Mouse (Mus musculus) Patski (cell line): ENCODE results near the gene Lama2. TPM values are rescaled to one million over a fixed set of nuclear protein-coding genes. Genes with fewer than 3 reads are reported as not detected.
A peak's percentile ranks its signal among the peaks of the same experiment; 100 is the strongest.

Experiments
- ATAC-seq: fragments of 100-300 bp; one replicate; pipeline ENCODE4 v1.8.0; 2021
- CTCF ChIA-PET: fragments of 350-600 bp; sonication (Branson Sonifier 250); formaldehyde crosslinking; loops from one replicate; lab custom pipeline; 2022; ENCODE audit warnings: inconsistent platforms; lab: Charles Lee
- POLR2A ChIA-PET: fragments of 350-600 bp; sonication (Branson Sonifier 250); formaldehyde crosslinking; loops from one replicate; lab custom pipeline; 2022; ENCODE audit warnings: antibody characterized with exemption, inconsistent platforms; lab: Charles Lee
- DNase-seq: peaks from one replicate; pipeline ENCODE4 v3.0.0-alpha.2; 2011; ENCODE audit warnings: low read depth, low spot score
- H3K27me3 ChIP-seq: fragments of 371-371 bp; one replicate; pipeline ENCODE4 v1.5.1; 2021
- CTCF ChIP-seq: fragments of 100-300 bp; IDR thresholded peaks from one replicate; pipeline ENCODE4 v1.5.1; 2021
- in situ Hi-C: fragments of 300-500 bp; cut with MboI; formaldehyde crosslinking; loops from 3 replicates; pipeline ENCODE4 v1.11.1; 2018; ENCODE audit warnings: low pct_unique_long_range_greater_than_20kb, mixed read lengths
- polyA plus RNA-seq: library from polyadenylated mRNA; unstranded; gene quantifications from one replicate; pipeline ENCODE4 v1.2.3, GENCODE M21; 2021

Gene Lama2
- polyA plus RNA-seq, 1 experiment from 2014 or later = 0.01 TPM

DNA sequence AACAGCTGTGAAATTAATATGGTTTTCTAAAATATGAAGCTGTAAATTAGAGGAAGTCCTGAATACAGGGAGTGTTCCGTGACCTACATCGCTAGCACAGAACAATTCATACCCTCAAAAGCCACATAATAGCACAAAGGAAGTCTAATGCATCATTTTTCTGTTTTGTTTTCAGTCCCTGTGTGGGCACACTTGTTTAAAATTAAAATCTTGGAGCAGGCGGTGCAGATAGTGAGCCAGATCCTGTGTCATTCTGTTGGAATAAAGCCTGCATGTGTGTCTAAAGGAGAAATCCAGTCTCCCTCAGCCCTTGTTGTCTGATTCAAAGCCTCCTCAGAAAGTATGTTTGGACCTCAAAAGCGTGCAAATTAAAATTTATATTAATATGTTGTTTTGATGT, 234.9 kb downstream of the Lama2 start:
- peaks cover 3% of the 10 kb centered on the region for H3K27me3 ChIP-seq
- CTCF ChIA-PET = no interaction called here
- in situ Hi-C loops = no loop called here
- DNase-seq = no peak
- no peak for ATAC-seq
- POLR2A ChIA-PET = no interaction called here
- no peak for TF ChIP-seq CTCF

DNA sequence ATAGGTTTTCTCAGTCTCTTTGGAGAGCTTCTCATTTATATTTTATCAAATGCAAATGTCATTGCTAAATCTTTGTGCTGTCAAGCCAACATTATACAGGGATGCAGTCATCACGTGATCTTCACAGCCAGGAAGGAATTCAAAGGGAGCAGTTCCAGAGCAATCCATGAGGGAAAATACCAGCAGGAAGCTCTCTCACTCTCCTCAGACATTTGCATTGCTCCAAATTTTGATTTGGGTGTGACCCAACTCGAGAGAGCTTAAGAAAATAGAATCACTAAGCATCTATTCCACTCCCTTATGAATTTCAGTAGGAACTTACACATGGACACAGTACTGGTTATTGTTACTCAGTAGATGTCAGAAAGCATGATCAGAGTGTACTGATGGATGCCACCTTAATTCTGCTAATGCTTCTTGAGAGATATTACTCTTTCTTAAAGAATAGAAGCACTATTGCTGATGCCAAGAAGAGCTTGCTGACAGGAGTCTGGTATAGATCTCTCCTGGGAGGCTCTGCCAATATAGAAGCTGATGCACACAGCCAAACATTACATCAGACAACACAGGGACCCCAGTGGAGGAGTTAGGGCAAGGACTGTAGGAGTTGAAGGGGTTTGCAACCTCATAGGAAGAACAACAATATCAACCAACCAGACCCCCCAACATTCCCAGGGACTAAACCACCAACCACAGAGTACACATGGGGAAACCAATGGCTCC, 236.5 kb downstream of the Lama2 start:
- POLR2A ChIA-PET = interaction anchor here (0.6 kb wide), 1 partner anchor 289 kb away, joined by 4 read pairs; no protein-coding TSS in a partner anchor
- CTCF ChIA-PET = no interaction called here
- no peak for ATAC-seq
- H3K27me3 ChIP-seq = peaks cover 3% of the 10 kb centered on the region
- DNase-seq = no peak
- in situ Hi-C loops = no loop called here
- no peak for TF ChIP-seq CTCF

- CTCF ChIA-PET = no interaction called here
- in situ Hi-C loops = no loop called here
- ATAC-seq (no peak), DNase-seq (peak; percentile 7)
- POLR2A ChIA-PET = no interaction called here
- no peak for TF ChIP-seq CTCF
- no peaks in the 10 kb centered on the region for H3K27me3 ChIP-seq
Observed at GRCm38 (mm10) chr10:27378286-27378685, 241.3 kb downstream of the Lama2 start.

GRCm38 (mm10) chr10:27344278-27344677, 275.3 kb downstream of the Lama2 start:
- ATAC-seq = no peak
- CTCF ChIA-PET = interaction anchor here (1.5 to 1.6 kb wide), 2 partner anchors 19 to 24 kb away, joined by 3 to 7 read pairs; no protein-coding TSS in a partner anchor
- DNase-seq = no peak
- TF ChIP-seq CTCF = no peak
- H3K27me3 ChIP-seq = no peaks in the 10 kb centered on the region
- in situ Hi-C loops = no loop called here
- POLR2A ChIA-PET = no interaction called here

DNA sequence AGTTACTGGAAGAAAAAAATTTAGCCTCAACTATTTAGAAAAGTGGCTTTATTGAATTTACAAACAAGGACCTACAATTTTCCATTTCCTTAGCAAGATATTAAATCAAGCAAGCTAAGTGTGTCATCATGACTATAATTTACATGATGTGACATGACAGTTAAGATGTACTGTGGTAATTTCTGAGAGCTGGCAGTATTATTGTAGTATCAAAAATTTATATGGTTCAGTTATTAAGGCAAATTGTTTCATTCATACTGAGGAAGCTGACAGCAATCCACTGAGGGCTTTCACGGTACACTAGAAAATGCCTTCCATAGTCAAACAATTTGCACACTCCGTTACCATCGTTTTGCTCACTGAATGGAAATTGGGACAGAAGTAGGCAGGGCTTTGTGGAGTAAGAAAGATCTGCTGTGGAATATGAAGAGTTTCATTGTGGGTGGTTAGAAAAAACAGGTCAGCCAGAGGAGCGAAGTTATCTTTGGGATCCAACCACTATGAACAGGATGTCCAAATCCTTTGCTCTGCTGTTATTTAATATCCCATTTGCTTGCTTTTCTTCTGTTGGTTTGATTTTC, 297.1 kb downstream of the Lama2 start:
- in situ Hi-C loops = no loop called here
- CTCF ChIA-PET = no interaction called here
- no peak for TF ChIP-seq CTCF
- no peak for DNase-seq
- POLR2A ChIA-PET = no interaction called here
- H3K27me3 ChIP-seq = no peaks in the 10 kb centered on the region
- ATAC-seq = no peak

DNA sequence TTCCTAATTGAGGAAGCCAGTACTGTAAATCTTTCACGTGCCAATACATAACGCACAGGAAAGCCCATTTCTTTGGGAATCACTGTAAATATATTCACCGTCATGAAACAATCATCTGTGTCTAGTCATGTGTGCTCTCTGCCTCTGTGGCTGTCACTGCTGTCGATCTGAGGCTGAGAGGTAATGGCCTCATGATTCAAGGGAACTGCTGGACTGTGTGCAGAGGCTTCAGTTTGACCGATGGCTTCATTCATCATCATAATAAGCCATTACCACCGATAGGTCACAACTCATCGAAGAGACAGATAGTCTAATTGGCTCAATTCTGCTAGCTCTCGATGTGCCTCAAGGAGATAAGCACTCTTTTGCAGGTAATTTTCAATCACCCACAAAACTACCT, 312.1 kb downstream of the Lama2 start:
- no peak for TF ChIP-seq CTCF
- ChIA-PET CTCF (no interaction called here), POLR2A (no interaction called here)

GRCm38 (mm10) chr10:27305301-27305700, 314.3 kb downstream of the Lama2 start:
- CTCF ChIA-PET = no interaction called here
- ATAC-seq = no peak
- in situ Hi-C loops = no loop called here

More for the DNA sequence above, 312.1 kb downstream of the Lama2 start:
- in situ Hi-C loops = no loop called here
- H3K27me3 ChIP-seq = peaks cover 3% of the 10 kb centered on the region
- DNase-seq (no peak), ATAC-seq (no peak)

GRCm38 (mm10) chr10:27285098-27285860, 334.3 kb downstream of the Lama2 start:
- no peak for DNase-seq
- CTCF ChIA-PET = no interaction called here
- in situ Hi-C loops = no loop called here

More at GRCm38 (mm10) chr10:27305301-27305700, 314.3 kb downstream of the Lama2 start:
- no peaks in the 10 kb centered on the region for H3K27me3 ChIP-seq
- POLR2A ChIA-PET = no interaction called here
- no peak for TF ChIP-seq CTCF
- DNase-seq = no peak

DNA sequence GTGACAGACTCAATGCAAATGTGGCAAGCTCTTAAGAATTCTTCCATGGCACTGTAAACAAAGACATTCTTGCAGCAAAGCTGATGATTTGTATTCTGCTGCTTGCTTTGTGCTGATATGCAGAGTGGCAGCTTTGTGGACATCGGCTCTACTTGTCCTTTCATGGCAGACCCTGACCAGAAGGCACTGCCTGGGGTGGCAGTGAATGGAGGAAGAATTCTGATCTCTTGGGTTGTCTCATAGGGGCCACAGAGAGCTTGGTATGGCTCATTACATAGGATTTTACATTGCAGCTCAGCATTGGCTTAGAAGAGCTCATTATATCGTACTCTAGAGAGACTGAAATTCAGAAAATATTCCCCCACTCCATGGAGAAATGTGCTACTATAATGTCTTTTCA, 352.1 kb downstream of the Lama2 start:
- no peak for DNase-seq
- CTCF ChIA-PET = interaction anchor here (0.9 to 3.1 kb wide), 2 partner anchors 14 to 16 kb away, joined by 3 to 8 read pairs; no protein-coding TSS in a partner anchor
- H3K27me3 ChIP-seq = peaks cover 2% of the 10 kb centered on the region
- TF ChIP-seq CTCF = no peak
- in situ Hi-C loops = no loop called here
- POLR2A ChIA-PET = interaction anchor here (1.1 kb wide), 1 partner anchor 21 kb away, joined by 3 read pairs; no protein-coding TSS in a partner anchor
- no peak for ATAC-seq

More at GRCm38 (mm10) chr10:27285098-27285860, 334.3 kb downstream of the Lama2 start:
- TF ChIP-seq CTCF = no peak
- POLR2A ChIA-PET = no interaction called here
- ATAC-seq = no peak
- H3K27me3 ChIP-seq = no peaks in the 10 kb centered on the region

DNA sequence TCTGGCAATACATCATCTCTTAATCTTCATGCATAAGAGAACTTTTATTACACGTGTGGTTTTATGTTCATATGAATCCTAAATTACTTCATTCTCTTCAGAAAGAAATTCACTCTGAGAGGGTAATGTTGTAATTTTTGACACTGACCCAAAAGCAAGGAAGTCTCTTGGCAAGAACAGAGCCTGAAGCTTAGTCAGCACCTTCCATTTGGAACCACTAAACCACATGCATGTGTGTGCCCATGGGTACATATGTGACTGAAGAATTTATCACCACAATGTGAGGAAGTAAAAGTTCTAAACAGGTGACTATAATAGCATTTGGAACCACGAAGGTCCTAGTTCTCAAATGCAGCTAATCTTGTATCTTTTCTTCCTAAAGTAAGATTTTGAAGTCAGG, 353.7 kb downstream of the Lama2 start:
- ATAC-seq (no peak), DNase-seq (no peak)
- in situ Hi-C loops = no loop called here
- CTCF ChIA-PET = interaction anchor here (3.1 kb wide), 1 partner anchor 12 kb away, joined by 8 read pairs; no protein-coding TSS in a partner anchor
- TF ChIP-seq CTCF = no peak
- peaks cover 2% of the 10 kb centered on the region for H3K27me3 ChIP-seq
- POLR2A ChIA-PET = no interaction called here
